ENCODE assay signal across 9 mouse cellular contexts in the genomic region with DNA sequence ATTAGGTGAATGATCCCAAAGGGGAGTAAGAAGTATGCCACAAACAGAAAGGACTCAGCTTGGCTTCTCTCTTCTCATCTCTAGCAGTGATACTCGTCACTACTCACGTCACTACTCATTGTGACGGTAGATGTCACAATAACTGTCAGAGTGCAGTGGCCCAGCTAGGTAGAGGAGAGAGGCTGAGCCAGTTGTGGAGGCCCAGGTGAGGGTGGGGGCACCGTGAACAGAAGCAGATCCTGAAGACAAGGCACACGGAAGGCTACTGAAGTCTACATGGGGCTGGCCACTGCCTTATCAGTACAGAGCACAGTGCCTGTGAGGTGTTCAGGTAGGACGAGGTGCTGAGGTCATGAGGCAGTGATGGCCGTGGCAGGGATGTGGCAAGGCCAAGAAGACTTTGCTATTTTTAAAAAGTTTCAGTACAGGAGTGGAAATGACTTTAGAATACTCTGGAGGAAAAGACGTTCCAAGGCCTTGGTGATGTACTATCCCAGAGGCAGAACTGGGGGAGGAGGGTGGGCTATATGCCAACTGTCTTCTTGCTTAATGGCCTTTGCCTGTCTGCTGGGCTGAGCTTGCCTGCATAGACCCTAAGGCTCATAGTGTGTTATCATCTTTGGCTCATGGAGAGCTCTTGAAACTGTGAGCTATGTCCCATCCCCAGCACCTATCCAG. TPM values are rescaled to one million over a fixed set of nuclear protein-coding genes. Genes with fewer than 3 reads are reported as not detected.
DNase-seq lines count a peak whose midpoint lies in the region; ATAC-seq and TF ChIP-seq lines count a peak whose summit lies in the region.
"Had no signal": no experiment of that assay in that cellular context is flagged by ENCODE, and none has a peak within 500 bp of the region (broad histone marks: within the 10 kb centered on the region; RNA-seq: fewer than 3 reads in every experiment).

No protein-coding gene starts in this region.

- H3K9me3 ChIP-seq in neural tube, embryonic 13.5 days: no peaks in the 10 kb centered on the region
- H3K9me3 ChIP-seq: midbrain, embryonic 12.5 days had no signal

- H3K79me2 ChIP-seq in myocyte (ENCODE audit: control insufficient read depth, insufficient read depth): peaks cover 69% of the 10 kb centered on the region

- no peak overlapping the region for H3K4me3 ChIP-seq in neural tube, embryonic 13.5 days
- H3K4me3 ChIP-seq in myocyte: peak overlapping the region; percentile 90

- no peak overlapping the region for H3ac ChIP-seq in myocyte (ENCODE audit: control insufficient read depth, insufficient read length)

- no peak overlapping the region for H3K27ac ChIP-seq in neural tube, embryonic 13.5 days (replicated peaks)
- H3K27ac ChIP-seq: midbrain, embryonic 12.5 days had no signal

- 0 out of 2 replicates have a peak overlapping the region, but pooled peaks have one; percentile 68 for H3K4me2 ChIP-seq in neural tube, embryonic 13.5 days
- peak overlapping the region; percentile 93 for H3K4me2 ChIP-seq in myocyte (ENCODE audit: low read depth)

- 79% methylated on average over 8 of the region's 8 CpGs for WGBS in neural tube, embryonic 13.5 days

- TF ChIP-seq POLR2A in myocyte (IDR thresholded peaks at IDR 0.05; ENCODE audit: insufficient read length, low read depth): no peak

- intact Hi-C loops in left cerebral cortex, postnatal 10 days (cut with DNase I): no loop called here

- no peak for ATAC-seq in neural tube, embryonic 13.5 days (ENCODE audit: low read depth)

- no peaks in the 10 kb centered on the region for H3K36me3 ChIP-seq in neural tube, embryonic 13.5 days
- H3K36me3 ChIP-seq in myocyte (ENCODE audit: control insufficient read depth, insufficient read depth): no peaks in the 10 kb centered on the region
- H3K36me3 ChIP-seq: midbrain, embryonic 12.5 days had no signal

- H3K4me1 ChIP-seq in neural tube, embryonic 13.5 days (replicated peaks): peaks cover 56% of the 10 kb centered on the region

- DNase-seq in neural tube, embryonic 10.5 days (ENCODE audit: extremely low spot score, low spot score): no peak
- peak; percentile 88 for DNase-seq in gonadal fat pad, adult 2 months (ENCODE audit: low read depth)
- DNase-seq in kidney, postnatal 36 days: peak; percentile 57 to 72
- DNase-seq in embryo, embryonic 10.5 days (ENCODE audit: low spot score): no peak
- no peak for DNase-seq in left cerebral cortex, postnatal 10 days (ENCODE audit: extremely low spot score in 1 of 2, low spot score in 2 of 2)
- no peak for DNase-seq in spleen, postnatal 4 days (ENCODE audit: low spot score in 2 of 2)

- no peak overlapping the region for H3K9ac ChIP-seq in neural tube, embryonic 13.5 days

- peaks cover 19% of the 10 kb centered on the region for H3K27me3 ChIP-seq in neural tube, embryonic 13.5 days
- no peaks in the 10 kb centered on the region for H3K27me3 ChIP-seq in myocyte (ENCODE audit: control insufficient read depth, insufficient read depth, insufficient read length)

TF ChIP-seq in myocyte, 11 proteins besides CTCF, POLR2A, EP300 and RAD21:
- no peak for TF ChIP-seq CEBPB (IDR thresholded peaks at IDR 0.05; ENCODE audit: insufficient read depth, poor library complexity, severe bottlenecking)
- TF ChIP-seq MYOG (IDR thresholded peaks at IDR 0.05; ENCODE audit: control insufficient read depth in 1 of 3, insufficient read depth in 1 of 3, insufficient read length in 2 of 3, low read depth in 2 of 3): no peak
- no peak for TF ChIP-seq E2F4 (IDR thresholded peaks at IDR 0.05; ENCODE audit: insufficient read depth)
- TF ChIP-seq POLR2AphosphoS2 (IDR thresholded peaks at IDR 0.05; ENCODE audit: insufficient read length, low read depth): no peak
- TF ChIP-seq USF1 (IDR thresholded peaks at IDR 0.05; ENCODE audit: low read depth): no peak
- no peak for TF ChIP-seq MAX (IDR thresholded peaks at IDR 0.05; ENCODE audit: low read depth)
- no peak for TF ChIP-seq REST (IDR thresholded peaks at IDR 0.05; ENCODE audit: insufficient read depth, insufficient read length)
- no peak for TF ChIP-seq TCF3 (IDR thresholded peaks at IDR 0.05; ENCODE audit: insufficient read length, low read depth)
- no peak for TF ChIP-seq TCF12 (IDR thresholded peaks at IDR 0.05; ENCODE audit: insufficient read depth, poor library complexity, severe bottlenecking)
TF ChIP-seq in myocyte: peak in this region for 0.

RNA-seq across cellular contexts. Expression of gene Tnfrsf1a, which starts 2.3 kb away (rescaled TPM):
- 17.5 and 21.5 TPM in 2 replicates for polyA plus RNA-seq in neural tube, embryonic 13.5 days (2015; fragmentation: Nextera tagmentation; extraction: Ambion mirVana)
- 150 and 179 TPM in 2 replicates for polyA plus RNA-seq in gonadal fat pad, adult 2 months (2012; rRNA removed)
- 84.5 TPM for polyA plus RNA-seq in myocyte (2012; fragmentation: generic; extraction: Trizol)
- 10 to 100 TPM in 1 of 2 experiments, 1 to 10 TPM in 1; 9.4 to 11.8 TPM for total RNA-seq in left cerebral cortex, postnatal 10 days (2021)

RNA-seq across cellular contexts. Expression of gene Plekhg6, which starts 29.1 kb away (rescaled TPM):
- 0.23 TPM in 1 of 2 replicates, not detected in the other for polyA plus RNA-seq in neural tube, embryonic 13.5 days (2015; fragmentation: Nextera tagmentation; extraction: Ambion mirVana)
- 2.1 and 2.8 TPM in 2 replicates for polyA plus RNA-seq in gonadal fat pad, adult 2 months (2012; rRNA removed)
- polyA plus RNA-seq in myocyte (2012; fragmentation: generic; extraction: Trizol): 0.14 TPM
- under 1 TPM; 0.14 to 0.24 TPM for total RNA-seq in left cerebral cortex, postnatal 10 days (2021)

RNA-seq across cellular contexts. Expression of gene Scnn1a, which starts 31.0 kb away (rescaled TPM):
- 0.36 and 0.63 TPM in 2 replicates for polyA plus RNA-seq in neural tube, embryonic 13.5 days (2015; fragmentation: Nextera tagmentation; extraction: Ambion mirVana)
- polyA plus RNA-seq in gonadal fat pad, adult 2 months (2012; rRNA removed): 25.9 and 40.7 TPM in 2 replicates
- polyA plus RNA-seq in myocyte (2012; fragmentation: generic; extraction: Trizol): 0.20 TPM
- total RNA-seq in left cerebral cortex, postnatal 10 days (2021): 1 to 10 TPM; 2.0 to 2.3 TPM

RNA-seq across cellular contexts. Expression of gene Ltbr, which starts 37.8 kb away (rescaled TPM):
- polyA plus RNA-seq in neural tube, embryonic 13.5 days (2015; fragmentation: Nextera tagmentation; extraction: Ambion mirVana): 16.3 and 17.5 TPM in 2 replicates
- polyA plus RNA-seq in gonadal fat pad, adult 2 months (2012; rRNA removed): 91.9 and 95.1 TPM in 2 replicates
- polyA plus RNA-seq in myocyte (2012; fragmentation: generic; extraction: Trizol): 79.0 TPM
- 1 to 10 TPM; 9.4 to 9.7 TPM for total RNA-seq in left cerebral cortex, postnatal 10 days (2021)

Comparison
In these comparisons a context has a peak if more than half of its experiments do, and no peak if none do; other contexts are left out.
1. DNase-seq: peak in gonadal fat pad, adult 2 months (single experiment) and kidney, postnatal 36 days (2 of 2); none in neural tube, embryonic 10.5 days (single experiment), embryo, embryonic 10.5 days (single experiment), left cerebral cortex, postnatal 10 days (0 of 2) and spleen, postnatal 4 days (0 of 2).
2. RNA of gene Scnn1a, which starts 31.0 kb away (polyA plus RNA-seq): 25.9 to 40.7 TPM in gonadal fat pad, adult 2 months; 0.36 to 0.63 TPM in neural tube, embryonic 13.5 days and 0.20 TPM in myocyte (single experiment); every median in the first group is over 10 times any median in the second.